Mouse (Mus musculus) lung, embryonic 16.5 days (tissue): Measurements from ENCODE around the gene Cldn13. TPM values are rescaled to one million over a fixed set of nuclear protein-coding genes. Genes with fewer than 3 reads are reported as not detected.
A peak's percentile ranks its signal among the peaks of the same experiment; 100 is the strongest.
"Not testable (repeated sequence)": the region's sequence is repeated elsewhere in the genome, so short reads cannot be mapped to it uniquely, and the experiment has no call there.

ENCODE experiments used
- ATAC-seq: fragments of 200-750 bp; cut with Nextera tagmentation; 2 replicates; pipeline ENCODE4 v1.8.0; 2017; ENCODE audit warnings: low read depth, mild to moderate bottlenecking, moderate library complexity
- H3K27ac ChIP-seq: fragments of 300-500 bp; sonication (generic); 2 replicates; pipeline ENCODE4 v1.5.1; 2014; ENCODE audit warnings: mild to moderate bottlenecking, control low read depth, low read length
- H3K27me3 ChIP-seq: fragments of 300-500 bp; sonication (generic); 2 replicates; pipeline ENCODE4 v1.6.1; 2014; ENCODE audit warnings: low read depth, low read length, mixed read lengths; ENCODE audit not compliant: control insufficient read depth, insufficient read depth
- H3K36me3 ChIP-seq: fragments of 300-500 bp; sonication (generic); 2 replicates; pipeline ENCODE4 v1.6.1; 2014; ENCODE audit warnings: low read length; ENCODE audit not compliant: control insufficient read depth, insufficient read depth
- H3K4me1 ChIP-seq: fragments of 300-500 bp; sonication (generic); replicated peaks from 2 replicates; pipeline ENCODE4 v1.6.1; 2014; ENCODE audit warnings: low read length, mixed read lengths; ENCODE audit not compliant: control insufficient read depth, insufficient read depth
- H3K4me2 ChIP-seq: fragments of 300-500 bp; sonication (generic); 2 replicates; pipeline ENCODE4 v1.6.1; 2014; ENCODE audit warnings: low read depth, low read length, control low read depth
- H3K4me3 ChIP-seq: fragments of 300-500 bp; sonication (generic); 2 replicates; pipeline ENCODE4 v1.5.1; 2014; ENCODE audit warnings: mild to moderate bottlenecking, low read length, control low read depth
- H3K9ac ChIP-seq: fragments of 300-500 bp; sonication (generic); 2 replicates; pipeline ENCODE4 v1.6.1; 2014; ENCODE audit warnings: low read length, control low read depth
- H3K9me3 ChIP-seq: fragments of 300-500 bp; sonication (generic); 2 replicates; pipeline ENCODE4 v1.6.1; 2016; ENCODE audit warnings: low read length; ENCODE audit not compliant: control insufficient read depth
- WGBS: fragments of 180-500 bp; shearing (Covaris S2); extraction: QIAGEN DNeasy Blood & Tissue Kit; methylation state at CpG from one replicate; pipeline ENCODE4 v1.1.7; 2014; 5-methylcytosine and 5-hydroxymethylcytosine counted together
- polyA plus RNA-seq: library from polyadenylated mRNA; unstranded; fragments of >200 nt; fragmentation: Nextera tagmentation; extraction: Ambion mirVana; gene quantifications from 2 replicates; pipeline ENCODE4 v1.2.1, GENCODE M21; 2015

The Cldn13 gene
- 0.75 and 3.3 TPM in 2 replicates for polyA plus RNA-seq

GRCm38 (mm10) chr5:134915311-134915710 lies at the start of gene Cldn13:
Gene Cldn13 (minus strand): TSS chr5:134915526.
- no peaks in the 10 kb centered on the region for H3K9me3 ChIP-seq
- no peaks in the 10 kb centered on the region for H3K4me1 ChIP-seq
- H3K9ac ChIP-seq, result no peak within 1 kb of the TSS
- H3K27ac ChIP-seq, result no peak within 1 kb of the TSS
- H3K27me3 ChIP-seq, result no peaks in the 10 kb centered on the region
- H3K4me2 ChIP-seq, result no peak within 1 kb of the TSS
- no peaks in the 10 kb centered on the region for H3K36me3 ChIP-seq
- H3K4me3 ChIP-seq, result no peak within 1 kb of the TSS
- 72% methylated on average over 8 of the region's 8 CpGs for WGBS
- no peak for ATAC-seq

DNA sequence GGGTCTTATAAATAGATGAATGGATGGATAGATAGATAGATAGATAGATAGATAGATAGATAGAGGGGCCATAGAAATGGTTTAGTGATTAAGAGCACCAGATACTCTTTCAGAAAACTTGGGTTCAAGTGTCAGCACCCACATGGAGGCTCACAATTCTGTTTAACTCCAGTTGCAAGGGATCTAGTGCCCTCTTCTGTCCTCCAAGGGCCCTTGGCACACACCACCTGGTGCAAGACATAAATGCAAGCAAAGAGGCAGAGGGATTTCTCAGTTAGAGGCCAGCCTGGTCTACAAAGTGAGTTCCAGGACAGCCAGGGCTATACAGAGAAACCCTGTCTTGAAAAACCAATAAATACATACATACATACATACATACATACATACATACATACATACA lies 49.3 kb upstream of the Cldn13 start:
- peaks cover 17% of the 10 kb centered on the region for H3K4me1 ChIP-seq
- H3K27ac ChIP-seq, H3K4me2 ChIP-seq, H3K9me3 ChIP-seq, H3K4me3 ChIP-seq, H3K9ac ChIP-seq, H3K27me3 ChIP-seq, ATAC-seq, H3K36me3 ChIP-seq: not testable (repeated sequence)

GRCm38 (mm10) chr5:134963546-134963945 lies 48.2 kb upstream of the Cldn13 start:
- no peak for ATAC-seq
- no peak overlapping the region for H3K27ac ChIP-seq
- H3K9ac ChIP-seq, result no peak overlapping the region
- H3K9me3 ChIP-seq, result no peaks in the 10 kb centered on the region
- no peak overlapping the region for H3K4me2 ChIP-seq
- 22% methylated on average over 5 of the region's 5 CpGs for WGBS
- H3K4me1 ChIP-seq, result peaks cover 17% of the 10 kb centered on the region
- no peak overlapping the region for H3K4me3 ChIP-seq
- no peaks in the 10 kb centered on the region for H3K27me3 ChIP-seq
- no peaks in the 10 kb centered on the region for H3K36me3 ChIP-seq

- Histone ChIP-seq H3K4me2 (no peak overlapping the region), H3K27ac (no peak overlapping the region), H3K4me3 (no peak overlapping the region), H3K9ac (no peak overlapping the region), H3K4me1 (peaks cover 12% of the 10 kb centered on the region; the same call in 1 of the 2 replicates), H3K9me3 (no peaks in the 10 kb centered on the region), H3K27me3 (no peaks in the 10 kb centered on the region), H3K36me3 (no peaks in the 10 kb centered on the region)
- ATAC-seq, result no peak
- 91% methylated on average over 2 of the region's 2 CpGs for WGBS
These were observed 46.2 kb upstream of the Cldn13 start for GRCm38 (mm10) chr5:134961519-134961918.

DNA sequence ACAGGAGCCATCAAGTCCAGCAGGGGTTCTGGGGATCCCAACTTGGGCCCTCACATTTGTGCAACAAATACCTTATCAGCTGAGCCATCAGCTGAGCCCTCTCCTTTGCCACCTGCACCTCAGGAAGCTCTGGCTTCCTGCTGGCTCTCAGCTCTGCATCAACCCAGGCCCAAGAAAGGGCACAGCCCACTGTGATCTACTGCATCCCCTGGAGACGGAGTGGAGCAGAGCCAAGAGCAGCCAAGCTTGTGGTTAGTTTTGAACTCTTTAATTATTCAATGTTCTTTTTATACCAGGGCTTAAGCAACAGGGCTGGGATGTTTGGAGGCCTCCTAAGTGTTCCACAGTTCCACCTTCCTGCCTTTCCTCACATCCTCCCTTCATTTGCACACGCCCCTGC lies 45.1 kb upstream of the Cldn13 start:
- Histone ChIP-seq H3K4me1 (peaks cover 13% of the 10 kb centered on the region; the same call in 1 of the 2 replicates), H3K4me2 (no peak overlapping the region), H3K27me3 (no peaks in the 10 kb centered on the region), H3K36me3 (no peaks in the 10 kb centered on the region), H3K9me3 (no peaks in the 10 kb centered on the region), H3K27ac (no peak overlapping the region; the same call in 1 of the 2 replicates), H3K4me3 (no peak overlapping the region), H3K9ac (no peak overlapping the region)
- no peak for ATAC-seq
- WGBS, result 37% methylated on average over 2 of the region's 2 CpGs

- no peak overlapping the region for H3K4me3 ChIP-seq
- no peak overlapping the region for H3K4me2 ChIP-seq
- WGBS, result 60% methylated on average over 7 of the region's 7 CpGs
- no peaks in the 10 kb centered on the region for H3K9me3 ChIP-seq
- H3K9ac ChIP-seq, result no peak overlapping the region
- no peaks in the 10 kb centered on the region for H3K36me3 ChIP-seq
- no peak overlapping the region for H3K27ac ChIP-seq
- no peaks in the 10 kb centered on the region for H3K27me3 ChIP-seq
- H3K4me1 ChIP-seq, result peaks cover 13% of the 10 kb centered on the region; the same call in 1 of the 2 replicates
- ATAC-seq, result peak; percentile 19; the same call in 1 of the 2 replicates
These were observed 43.8 kb upstream of the Cldn13 start for GRCm38 (mm10) chr5:134959114-134959513.

DNA sequence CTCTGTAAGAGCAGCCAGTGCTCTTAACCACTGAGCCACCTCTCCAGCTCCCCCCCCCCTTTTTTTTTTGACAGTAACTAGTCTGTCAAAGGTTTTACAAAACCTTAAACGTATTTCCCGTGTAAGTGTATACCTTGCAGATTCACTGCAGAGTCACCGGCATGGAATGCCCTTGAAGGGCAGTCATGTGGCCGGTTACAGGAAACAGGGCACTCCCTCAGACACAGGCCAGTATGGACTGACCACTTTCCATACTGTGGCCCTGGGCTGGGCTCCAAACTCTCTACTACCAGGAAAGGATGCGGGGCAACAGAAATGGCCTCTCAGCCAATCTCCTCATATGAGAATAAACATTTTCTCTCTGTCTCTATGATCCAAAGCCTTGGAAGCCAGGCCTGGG lies 40.2 kb upstream of the Cldn13 start:
- no peak overlapping the region for H3K9ac ChIP-seq
- H3K9me3 ChIP-seq, result no peaks in the 10 kb centered on the region
- H3K27me3 ChIP-seq, result no peaks in the 10 kb centered on the region
- no peak overlapping the region for H3K4me3 ChIP-seq
- ATAC-seq, result no peak
- H3K36me3 ChIP-seq, result no peaks in the 10 kb centered on the region
- H3K27ac ChIP-seq, result no peak overlapping the region
- no peak overlapping the region for H3K4me2 ChIP-seq
- peaks cover 19% of the 10 kb centered on the region for H3K4me1 ChIP-seq
- WGBS, result 44% methylated on average over 5 of the region's 5 CpGs

GRCm38 (mm10) chr5:134951053-134951884 lies 35.9 kb upstream of the Cldn13 start:
- H3K4me2 ChIP-seq, result peak overlapping the region; percentile 48
- peak overlapping the region; percentile 19; the same call in 1 of the 2 replicates for H3K4me3 ChIP-seq
- peaks cover 33% of the 10 kb centered on the region for H3K4me1 ChIP-seq
- peak overlapping the region; percentile 47 for H3K9ac ChIP-seq
- H3K27me3 ChIP-seq, result no peaks in the 10 kb centered on the region
- H3K9me3 ChIP-seq, result no peaks in the 10 kb centered on the region
- peak; percentile 62 for ATAC-seq
- 5% methylated on average over 19 of the region's 19 CpGs for WGBS
- no peaks in the 10 kb centered on the region for H3K36me3 ChIP-seq
- H3K27ac ChIP-seq, result peak overlapping the region; percentile 87

- ATAC-seq, result no peak
- no peaks in the 10 kb centered on the region for H3K36me3 ChIP-seq
- peak overlapping the region; percentile 92 for H3K27ac ChIP-seq
- H3K4me2 ChIP-seq, result no peak overlapping the region
- H3K9me3 ChIP-seq, result no peaks in the 10 kb centered on the region
- no peaks in the 10 kb centered on the region for H3K27me3 ChIP-seq
- WGBS, result 37% methylated on average over 4 of the region's 4 CpGs
- H3K9ac ChIP-seq, result 0 out of 2 replicates have a peak overlapping the region, but pooled peaks have one; percentile 9
- peaks cover 32% of the 10 kb centered on the region for H3K4me1 ChIP-seq
- H3K4me3 ChIP-seq, result no peak overlapping the region
These were observed 32.7 kb upstream of the Cldn13 start for GRCm38 (mm10) chr5:134948085-134948439.
